Mouse (Mus musculus): ENCODE results near the gene Dynll1. TPM values are rescaled to one million over a fixed set of nuclear protein-coding genes. Genes with fewer than 3 reads are reported as not detected.

Dynll1 gene
- polyA plus RNA-seq, 1 experiment: 78.1 TPM

DNA sequence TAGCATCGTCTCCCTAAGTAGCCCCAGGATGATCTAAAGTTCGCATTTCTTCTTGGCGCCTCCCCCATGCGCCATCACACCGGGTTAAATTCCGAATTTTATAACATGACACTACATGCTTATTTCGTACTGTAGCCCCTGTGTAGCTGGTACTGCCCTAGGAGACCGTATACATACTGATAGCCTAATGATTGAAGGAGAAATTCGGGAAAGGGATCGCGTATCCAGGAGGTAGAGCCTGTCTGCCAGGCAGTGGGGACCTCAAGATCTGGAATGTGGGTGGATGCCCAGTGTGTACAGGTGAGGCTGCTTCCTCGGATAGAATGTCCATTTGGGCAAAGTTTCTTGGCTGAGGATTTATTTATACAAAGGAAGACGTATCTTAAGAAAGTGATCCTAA lies 816 bp upstream of the Dynll1 start:
- H3K36me3 ChIP-seq (ENCODE audit: control insufficient read depth, insufficient read depth, low read length): peaks cover 13% of the 10 kb centered on the region
- TF ChIP-seq CTCF (IDR thresholded peaks at IDR 0.05; ENCODE audit: extremely low read depth, insufficient read length, insufficient replicate concordance, low read depth, low read length) (no peak), POLR2A (IDR thresholded peaks at IDR 0.05; ENCODE audit: low read depth, low read length) (no peak)
- no peak overlapping the region for H3K27ac ChIP-seq (ENCODE audit: insufficient read depth, low read depth, low read length)
- WGBS: 16% methylated on average over 13 of the region's 13 CpGs
- no peaks in the 10 kb centered on the region for H3K27me3 ChIP-seq (ENCODE audit: control insufficient read depth, insufficient read depth, low read length)
- peak overlapping the region; percentile 67 for H3K4me3 ChIP-seq (ENCODE audit: low read depth, low read length)
- H3K4me1 ChIP-seq (ENCODE audit: control insufficient read depth, insufficient read depth, insufficient read length, low read length): peaks cover 6% of the 10 kb centered on the region

DNA sequence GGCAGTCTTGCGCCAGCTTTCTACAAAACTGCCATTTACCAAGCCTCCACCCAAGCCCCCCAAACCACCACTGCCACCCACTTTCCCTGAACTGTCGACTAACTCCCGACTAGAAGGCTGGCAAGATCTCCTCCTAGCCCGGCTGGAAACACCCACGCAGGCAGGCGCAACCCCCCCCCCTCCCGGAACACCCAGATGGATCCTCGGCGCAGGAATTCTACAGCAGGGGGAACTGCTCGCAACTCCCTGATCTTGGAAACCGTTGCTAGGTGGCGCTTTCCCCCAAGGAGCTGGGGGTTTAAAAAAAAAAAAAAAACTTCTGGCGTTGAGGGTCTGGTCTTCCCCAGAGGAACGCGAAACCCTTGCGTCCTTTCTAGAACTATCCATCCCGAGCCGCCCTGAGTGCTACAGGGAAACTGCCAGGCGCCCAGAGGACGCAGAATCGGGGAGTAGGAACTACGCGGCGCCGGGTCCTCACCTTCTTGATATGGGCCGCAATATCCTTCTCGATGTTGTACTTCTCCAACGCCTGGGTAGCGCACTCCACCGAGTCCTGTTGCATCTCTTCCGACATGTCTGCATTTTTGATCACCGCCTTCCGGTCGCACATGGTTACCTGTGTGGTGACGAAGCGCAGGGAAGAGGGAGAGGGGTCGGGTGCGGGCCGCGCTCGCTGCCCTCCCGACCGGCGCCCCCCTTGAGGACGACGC lies 609 bp downstream of the Dynll1 start:
- TF ChIP-seq CTCF (IDR thresholded peaks at IDR 0.05; ENCODE audit: extremely low read depth, insufficient read length, insufficient replicate concordance, low read depth, low read length): 0 out of 2 replicates have a peak, but pooled peaks have one; percentile 28
- peak; percentile 31; the same call in 1 of the 2 replicates for TF ChIP-seq POLR2A (IDR thresholded peaks at IDR 0.05; ENCODE audit: low read depth, low read length)
- peak overlapping the region; percentile 72 for H3K27ac ChIP-seq (ENCODE audit: insufficient read depth, low read depth, low read length)
- no peaks in the 10 kb centered on the region for H3K27me3 ChIP-seq (ENCODE audit: control insufficient read depth, insufficient read depth, low read length)
- H3K4me3 ChIP-seq (ENCODE audit: low read depth, low read length): peak overlapping the region; percentile 98
- WGBS: under 1% methylated on average over 45 of the region's 46 CpGs
- H3K4me1 ChIP-seq (ENCODE audit: control insufficient read depth, insufficient read depth, insufficient read length, low read length): peaks cover 7% of the 10 kb centered on the region
- peaks cover 22% of the 10 kb centered on the region for H3K36me3 ChIP-seq (ENCODE audit: control insufficient read depth, insufficient read depth, low read length)

DNA sequence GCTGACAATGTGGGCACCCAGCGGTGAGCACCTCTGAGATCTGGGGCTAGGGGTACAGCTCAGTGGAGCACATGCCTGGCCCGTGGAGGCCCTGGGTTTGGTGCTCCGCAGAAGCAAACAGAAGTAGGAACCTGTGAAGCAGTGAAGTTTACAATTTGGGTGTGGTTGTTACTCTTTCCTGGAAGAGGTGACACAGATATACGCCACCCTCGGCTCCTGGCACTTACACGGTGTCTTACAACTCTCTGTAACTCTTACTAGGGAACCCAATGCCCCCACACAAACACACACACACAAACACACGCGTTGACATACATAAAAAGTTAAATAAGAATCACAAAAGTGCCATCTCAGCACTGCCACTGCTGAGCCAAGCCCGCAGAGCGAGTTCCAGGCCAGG lies 4.5 kb downstream of the Dynll1 start:
- no peaks in the 10 kb centered on the region for H3K27me3 ChIP-seq (ENCODE audit: control insufficient read depth, insufficient read depth, low read length)
- peaks cover 4% of the 10 kb centered on the region for H3K4me1 ChIP-seq (ENCODE audit: control insufficient read depth, insufficient read depth, insufficient read length, low read length)
- peaks cover 31% of the 10 kb centered on the region for H3K36me3 ChIP-seq (ENCODE audit: control insufficient read depth, insufficient read depth, low read length)
- no peak for TF ChIP-seq POLR2A (IDR thresholded peaks at IDR 0.05; ENCODE audit: low read depth, low read length)
- TF ChIP-seq CTCF (IDR thresholded peaks at IDR 0.05; ENCODE audit: extremely low read depth, insufficient read length, insufficient replicate concordance, low read depth, low read length): no peak
- H3K27ac ChIP-seq (ENCODE audit: insufficient read depth, low read depth, low read length): no peak overlapping the region
- no peak overlapping the region for H3K4me3 ChIP-seq (ENCODE audit: low read depth, low read length)
- 64% methylated on average over 10 of the region's 10 CpGs for WGBS

DNA sequence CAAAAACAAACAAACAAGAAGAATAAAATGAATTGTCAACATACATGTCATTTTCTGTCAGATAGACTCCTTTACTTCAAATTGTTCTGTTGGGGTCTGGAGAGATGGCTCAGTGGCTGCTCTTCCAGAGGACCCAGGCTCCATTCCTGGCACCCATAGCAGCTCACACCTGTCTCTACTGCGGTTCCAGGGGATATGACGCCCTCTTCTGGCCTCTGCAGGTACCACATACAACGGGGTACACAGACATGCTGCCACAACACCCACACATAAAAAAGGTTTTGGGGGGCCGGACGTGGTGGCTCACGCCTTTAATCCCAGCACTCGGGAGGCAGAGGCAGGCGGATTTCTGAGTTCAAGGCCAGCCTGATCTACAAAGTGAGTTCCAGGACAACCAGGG lies 6.6 kb downstream of the Dynll1 start:
- Histone ChIP-seq H3K27ac (ENCODE audit: insufficient read depth, low read depth, low read length) (no peak overlapping the region), H3K27me3 (ENCODE audit: control insufficient read depth, insufficient read depth, low read length) (no peaks in the 10 kb centered on the region), H3K4me3 (ENCODE audit: low read depth, low read length) (no peak overlapping the region), H3K4me1 (ENCODE audit: control insufficient read depth, insufficient read depth, insufficient read length, low read length) (peaks cover 2% of the 10 kb centered on the region; the same call in 1 of the 2 replicates), H3K36me3 (ENCODE audit: control insufficient read depth, insufficient read depth, low read length) (peaks cover 41% of the 10 kb centered on the region)
- peak; percentile 9; the same call in 1 of the 2 replicates for TF ChIP-seq CTCF (IDR thresholded peaks at IDR 0.05; ENCODE audit: extremely low read depth, insufficient read length, insufficient replicate concordance, low read depth, low read length)
- TF ChIP-seq POLR2A (IDR thresholded peaks at IDR 0.05; ENCODE audit: low read depth, low read length): no peak
- WGBS: 93% methylated on average over 8 of the region's 8 CpGs

DNA sequence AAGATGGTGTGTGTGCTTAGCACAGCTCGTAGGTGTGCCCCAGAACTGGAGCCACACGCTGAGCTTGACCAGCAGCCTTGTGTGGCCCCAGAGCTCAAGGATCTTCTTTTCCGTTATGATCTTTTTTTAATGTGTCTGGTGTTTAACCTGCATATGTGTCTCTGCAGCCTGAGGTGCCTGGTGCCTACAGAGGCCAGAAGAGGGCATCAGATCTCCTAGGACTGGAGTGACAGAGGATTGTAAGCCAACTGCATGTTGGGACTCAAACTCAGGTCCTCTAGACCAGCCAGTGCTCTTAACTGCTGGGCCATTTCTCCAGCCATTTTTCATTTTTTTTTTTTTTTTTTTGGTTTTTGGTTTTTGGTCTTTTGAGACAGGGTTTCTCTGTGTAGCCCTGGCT lies 16.1 kb downstream of the Dynll1 start:
- 89% methylated on average over 3 of the region's 3 CpGs for WGBS
- H3K27me3 ChIP-seq (ENCODE audit: control insufficient read depth, insufficient read depth, low read length): no peaks in the 10 kb centered on the region
- peaks cover 36% of the 10 kb centered on the region for H3K36me3 ChIP-seq (ENCODE audit: control insufficient read depth, insufficient read depth, low read length)
- H3K27ac ChIP-seq (ENCODE audit: insufficient read depth, low read depth, low read length): no peak overlapping the region
- H3K4me3 ChIP-seq (ENCODE audit: low read depth, low read length): no peak overlapping the region
- no peaks in the 10 kb centered on the region; the same call in 1 of the 2 replicates for H3K4me1 ChIP-seq (ENCODE audit: control insufficient read depth, insufficient read depth, insufficient read length, low read length)
- no peak for TF ChIP-seq POLR2A (IDR thresholded peaks at IDR 0.05; ENCODE audit: low read depth, low read length)
- TF ChIP-seq CTCF (IDR thresholded peaks at IDR 0.05; ENCODE audit: extremely low read depth, insufficient read length, insufficient replicate concordance, low read depth, low read length): peak; percentile 18; the same call in 1 of the 2 replicates

DNA sequence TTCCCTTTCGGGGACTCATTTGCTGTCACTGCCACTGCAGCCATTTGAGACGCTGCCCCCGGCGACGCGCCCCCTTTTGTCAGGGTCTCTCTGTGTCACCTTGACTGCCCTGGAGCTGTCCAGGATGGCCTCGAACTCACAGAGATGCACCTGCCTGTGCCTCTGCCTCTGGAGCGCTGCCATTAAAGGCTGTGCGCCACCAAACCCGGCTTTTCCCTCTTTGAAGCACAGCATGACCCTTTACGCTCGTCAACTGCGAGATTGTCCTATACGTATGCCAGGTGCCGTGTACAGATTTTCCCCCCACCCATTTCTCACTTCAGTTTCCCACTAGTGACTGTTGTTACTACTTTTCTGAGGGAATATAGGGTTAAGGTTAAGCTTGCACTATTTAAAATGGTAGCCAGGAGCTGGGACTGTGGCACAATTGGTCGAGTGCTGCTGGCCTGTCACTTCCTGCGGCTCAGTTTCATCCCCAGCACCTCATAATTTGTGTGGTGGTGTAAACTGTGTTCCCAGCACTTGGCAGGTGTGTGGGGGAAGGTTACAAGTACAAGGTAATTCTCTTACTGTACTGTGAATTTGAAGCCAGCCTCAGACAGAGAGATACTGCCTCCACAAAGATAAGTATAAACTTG lies 20.6 kb downstream of the Dynll1 start:
- peaks cover 2% of the 10 kb centered on the region; the same call in 1 of the 2 replicates for H3K4me1 ChIP-seq (ENCODE audit: control insufficient read depth, insufficient read depth, insufficient read length, low read length)
- H3K4me3 ChIP-seq (ENCODE audit: low read depth, low read length): peak overlapping the region; percentile 78
- peak overlapping the region; percentile 8 for H3K27ac ChIP-seq (ENCODE audit: insufficient read depth, low read depth, low read length)
- TF ChIP-seq POLR2A (IDR thresholded peaks at IDR 0.05; ENCODE audit: low read depth, low read length) (no peak), CTCF (IDR thresholded peaks at IDR 0.05; ENCODE audit: extremely low read depth, insufficient read length, insufficient replicate concordance, low read depth, low read length) (no peak)
- no peaks in the 10 kb centered on the region for H3K27me3 ChIP-seq (ENCODE audit: control insufficient read depth, insufficient read depth, low read length)
- H3K36me3 ChIP-seq (ENCODE audit: control insufficient read depth, insufficient read depth, low read length): peaks cover 15% of the 10 kb centered on the region
- WGBS: 2% methylated on average over 17 of the region's 17 CpGs
